Mouse (Mus musculus) liver, embryonic 14.5 days (tissue): Measurements from ENCODE around the gene Ppp2r5c.

Source experiments
- CTCF ChIP-seq: IDR thresholded peaks from 2 replicates; pipeline ENCODE4 v1.5.1; 2016; ENCODE audit warnings: antibody characterized with exemption, low read depth, control low read depth
- EP300 ChIP-seq: IDR thresholded peaks from 2 replicates; pipeline ENCODE4 v1.6.1; 2016; ENCODE audit warnings: antibody characterized with exemption, low read depth

- no peak for TF ChIP-seq CTCF
- no peak; the same call in 1 of the 2 replicates for TF ChIP-seq EP300
Observed at GRCm38 (mm10) chr12:110549437-110550112, 102.7 kb downstream of the Ppp2r5c start.
